Mouse (Mus musculus) bone marrow macrophage, adult 2 months (primary cell): ENCODE results near the gene Lzts2.

Experiments used
- CTCF ChIP-seq: IDR thresholded peaks from 2 replicates; pipeline ENCODE4 v1.5.1; 2012; ENCODE audit warnings: low read depth, mild to moderate bottlenecking, low read length, moderate library complexity
- POLR2A ChIP-seq: IDR thresholded peaks from 2 replicates; pipeline ENCODE4 v1.6.1; 2012; ENCODE audit warnings: mild to moderate bottlenecking, low read depth, low read length, borderline replicate concordance

- TF ChIP-seq CTCF (no peak), POLR2A (0 out of 2 replicates have a peak, but pooled peaks have one; percentile 39)
Measured at GRCm38 (mm10) chr19:45005444-45005843, 8.8 kb upstream of the Lzts2 start, which contains the start of gene Twnk.
